Mouse (Mus musculus) left cerebral cortex, adult 9 months (tissue): ENCODE measurements around the gene Ctrc.

Source experiments
- DNase-seq, 2 experiments: peaks; one replicate each; pipeline ENCODE4 v3.0.0; 2022; ENCODE audit warnings: low spot score in 2 of 2

Ctrc gene

DNA sequence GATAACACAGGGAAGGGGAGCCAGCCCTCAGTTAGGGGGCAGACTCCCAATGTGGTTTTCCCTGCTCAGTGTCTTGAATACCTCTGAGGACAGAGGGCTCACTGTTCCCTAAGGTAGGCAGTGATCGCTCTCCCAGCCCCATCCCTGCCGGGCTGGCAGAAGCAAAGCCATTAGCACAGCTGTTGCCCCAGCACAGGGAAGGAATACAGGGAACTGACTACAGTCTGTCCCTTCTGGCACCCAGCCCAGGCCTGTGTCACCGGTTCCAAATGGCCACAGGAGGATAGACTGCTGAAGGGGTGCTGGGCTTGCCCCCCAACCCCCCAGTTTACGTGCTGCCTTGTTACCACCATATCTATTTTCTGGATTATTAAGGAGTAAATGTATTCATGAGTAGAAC, 21.3 kb upstream of the Ctrc start:
- no peak for DNase-seq

DNA sequence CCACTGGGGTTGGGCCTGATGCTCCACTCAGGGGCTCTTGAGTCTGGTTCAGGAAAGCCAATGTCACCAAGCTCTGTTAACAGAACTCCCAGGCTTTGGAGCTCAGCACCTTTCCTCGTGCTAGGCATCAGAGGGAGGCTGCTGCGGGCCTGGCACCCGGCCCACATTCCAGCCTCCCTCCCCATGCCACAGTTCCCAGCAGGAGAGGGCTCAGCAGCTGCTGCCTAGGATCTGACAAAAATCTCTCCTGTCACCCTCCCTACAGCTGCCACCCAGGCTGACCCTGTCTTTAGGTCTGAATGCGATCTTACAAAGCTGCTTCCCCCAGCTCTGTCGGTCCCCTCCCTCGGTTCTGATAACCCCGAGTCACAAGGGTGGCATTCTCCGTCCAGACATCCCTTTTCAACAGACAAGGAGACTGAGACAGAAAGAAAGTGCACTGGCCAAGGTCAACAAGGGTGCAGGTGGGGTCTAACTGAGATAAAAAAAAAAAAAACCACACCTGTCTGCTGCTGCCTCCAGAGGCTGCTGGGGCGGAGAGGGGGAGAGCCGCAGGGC, 20.9 kb upstream of the Ctrc start:
- DNase-seq, result no peak

DNA sequence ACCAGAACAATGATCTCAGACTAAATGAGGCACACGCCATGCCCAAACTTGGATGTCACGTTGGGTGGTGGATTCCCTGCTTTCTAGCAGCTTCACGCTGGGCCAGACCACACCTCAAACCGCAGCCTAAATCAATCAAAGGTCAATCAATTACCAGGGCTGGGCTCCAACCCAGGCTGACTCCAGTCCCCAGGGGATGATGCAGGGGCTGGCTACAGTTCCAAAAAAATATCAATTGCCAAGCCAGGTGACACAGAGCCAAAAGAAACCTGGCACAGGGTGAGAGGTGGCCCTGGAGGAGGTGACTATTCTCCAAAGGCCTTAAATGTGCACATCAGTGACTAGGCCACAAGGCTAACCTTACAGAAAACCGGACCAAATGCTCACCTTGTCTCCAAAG, 19.4 kb upstream of the Ctrc start:
- DNase-seq, result no peak

DNA sequence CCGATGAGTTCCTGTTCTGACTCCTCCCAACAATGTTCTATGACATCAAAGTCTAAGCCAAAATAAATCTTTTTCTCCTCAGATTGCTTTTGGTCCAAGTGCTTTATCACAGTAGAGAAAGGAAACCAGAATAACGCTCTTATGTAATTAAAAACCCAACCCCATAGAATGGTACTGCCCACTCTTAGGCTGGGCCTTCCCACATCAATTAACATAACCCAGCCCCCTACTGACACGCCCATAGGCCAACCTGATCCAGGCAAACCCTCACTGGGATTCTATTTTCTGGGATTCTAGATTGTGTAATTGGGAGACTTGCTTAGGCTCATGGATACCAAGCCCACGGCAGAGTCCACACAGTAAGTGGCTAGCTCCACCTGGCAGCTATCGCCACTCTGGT, 18.8 kb upstream of the Ctrc start:
- peak in 1 of 2 experiments; percentile 12 for DNase-seq

DNA sequence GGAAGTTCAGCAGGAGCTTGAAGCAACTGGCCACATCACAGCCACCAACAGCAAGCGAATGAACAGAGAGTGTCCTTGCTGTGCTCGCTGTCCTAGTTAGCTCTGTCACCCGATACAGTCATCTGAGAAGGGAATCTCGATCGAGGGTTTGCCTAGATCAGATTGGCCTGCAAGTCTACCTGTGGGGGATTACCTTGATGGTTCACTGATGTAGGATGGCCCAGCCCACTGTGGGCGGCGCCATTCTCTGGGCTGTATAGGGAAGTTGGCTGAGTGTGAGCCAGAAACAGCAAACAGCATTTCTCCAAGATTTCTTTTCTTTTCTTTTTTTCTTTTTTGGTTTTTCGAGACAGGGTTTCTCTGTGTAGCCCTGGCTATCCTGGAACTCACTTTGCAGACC, 18.3 kb upstream of the Ctrc start:
- no peak for DNase-seq

DNA sequence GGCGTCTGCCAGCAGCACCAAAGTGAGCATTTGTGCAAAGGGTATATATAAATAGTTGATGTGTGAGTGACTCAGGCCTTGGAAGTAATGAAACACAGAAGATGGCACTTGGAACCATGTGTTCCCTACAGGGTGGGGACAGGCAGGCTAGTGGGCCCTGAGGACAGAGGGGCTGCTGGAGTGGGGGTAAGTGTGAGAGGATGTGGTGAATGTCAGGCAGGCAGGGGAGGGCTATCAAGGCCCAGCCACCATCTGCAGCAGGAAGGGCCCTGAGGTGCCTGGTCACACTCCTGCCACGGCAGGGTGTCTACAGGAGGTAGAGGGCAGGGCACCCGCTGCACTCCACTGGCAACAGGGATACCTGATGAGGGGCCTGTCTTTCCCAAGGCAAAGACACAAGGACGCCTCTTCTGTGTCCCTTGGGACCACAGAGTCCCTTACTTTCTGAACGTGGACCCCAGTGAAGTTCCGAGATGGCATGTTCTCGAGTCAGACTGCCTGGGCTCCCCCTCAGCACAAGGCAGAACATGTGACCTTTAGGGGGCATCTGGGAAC, 17.6 kb upstream of the Ctrc start:
- no peak for DNase-seq

DNA sequence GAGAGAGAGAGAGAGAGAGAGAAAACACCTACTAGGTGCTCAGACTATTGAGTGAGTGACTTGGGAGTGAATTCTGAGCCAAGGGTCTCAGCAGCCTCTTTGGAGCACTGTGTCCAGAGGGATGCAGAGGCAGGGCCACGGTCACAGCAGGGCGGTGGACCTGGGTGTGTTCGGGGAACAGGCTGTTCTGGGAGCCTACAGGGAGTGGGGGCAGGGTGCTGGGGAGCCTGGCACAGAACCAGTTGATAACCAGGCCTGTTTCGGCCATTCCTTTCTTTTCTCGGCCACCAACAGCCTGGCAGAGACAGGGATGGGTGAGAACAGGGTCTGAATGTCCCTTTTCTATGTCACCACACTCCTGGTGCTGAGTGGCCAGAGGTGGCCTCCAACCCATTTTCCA, 16.7 kb upstream of the Ctrc start:
- no peak for DNase-seq

GRCm38 (mm10) chr4:141861591-141862295, 15.6 kb upstream of the Ctrc start:
- DNase-seq, result peak in 1 of 2 experiments; percentile 19

DNA sequence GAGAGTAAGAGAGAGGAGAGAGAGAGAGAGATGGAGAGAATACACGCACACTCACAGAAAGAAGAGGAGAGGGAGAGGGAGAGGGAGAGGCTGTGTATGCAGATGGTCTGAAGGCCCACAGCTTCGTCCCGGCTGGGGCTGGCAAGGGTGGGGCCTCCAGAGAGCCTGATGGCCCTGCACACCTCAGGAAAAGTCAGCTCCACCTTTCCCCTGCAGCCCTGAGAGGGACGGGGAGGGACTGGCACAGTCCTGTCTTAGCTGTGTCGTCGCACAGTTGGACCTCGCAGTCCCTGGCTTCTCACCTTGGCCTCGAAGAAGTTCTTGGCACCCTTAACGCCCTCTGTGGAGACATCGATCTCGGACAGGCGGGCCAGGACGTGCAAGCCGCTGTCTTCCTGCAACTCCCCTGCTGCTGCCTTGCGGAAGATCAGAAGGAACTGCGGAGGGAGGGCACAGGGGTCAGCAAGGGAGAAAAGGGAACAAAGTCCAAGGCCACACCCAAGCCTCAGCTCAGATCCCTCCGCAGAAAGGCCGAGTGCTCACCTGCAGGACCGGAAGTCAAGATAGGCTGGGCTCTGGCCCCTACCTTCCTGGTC, 14.2 kb upstream of the Ctrc start:
- peak in 1 of 2 experiments; percentile 10 for DNase-seq

GRCm38 (mm10) chr4:141859351-141859750, 13.2 kb upstream of the Ctrc start:
- no peak for DNase-seq

DNA sequence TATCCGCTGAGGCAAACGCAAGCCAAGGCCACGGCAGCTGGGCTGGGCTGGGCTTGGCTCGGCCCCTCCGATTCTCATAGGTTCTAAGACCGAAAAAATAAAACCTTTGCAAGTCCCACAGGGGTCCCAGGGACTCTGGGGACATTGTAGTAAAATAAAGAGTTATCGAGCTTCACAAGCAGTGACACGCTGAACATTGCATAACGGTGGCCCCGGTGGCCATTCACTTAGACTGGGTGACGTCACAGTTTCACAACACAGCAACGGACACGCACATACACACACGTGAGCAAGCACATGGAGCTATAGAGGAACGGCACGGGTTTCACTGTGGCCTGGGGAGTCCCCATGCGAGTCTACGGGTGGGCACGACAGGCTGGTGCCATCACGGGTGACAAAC, 12.3 kb upstream of the Ctrc start:
- DNase-seq, result no peak

DNA sequence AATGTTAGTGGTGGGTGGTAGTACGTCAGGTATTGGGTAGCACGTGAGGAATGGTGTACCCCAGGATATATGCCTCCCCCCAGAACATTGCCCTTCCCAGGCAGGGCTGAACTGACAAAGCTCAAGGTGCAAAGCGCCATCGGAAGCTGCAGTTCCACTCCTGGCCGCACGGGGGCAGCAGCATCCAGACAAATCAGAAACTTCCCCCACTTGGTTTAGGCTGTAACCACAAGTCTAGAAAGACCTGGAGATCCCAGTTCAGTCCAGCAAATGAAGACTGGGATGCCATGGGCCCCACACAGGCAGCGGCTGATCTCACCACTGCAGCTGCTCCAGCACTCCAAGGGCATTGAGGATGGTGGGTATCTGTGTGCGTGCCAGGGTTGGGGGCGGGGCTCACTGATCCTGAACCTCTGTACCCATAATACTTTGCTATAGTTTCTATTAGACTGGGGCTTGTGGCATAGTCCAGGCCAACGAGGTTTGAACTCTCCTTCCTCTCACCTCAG, 11.3 kb upstream of the Ctrc start:
- DNase-seq, result peak in 1 of 2 experiments; percentile 92

DNA sequence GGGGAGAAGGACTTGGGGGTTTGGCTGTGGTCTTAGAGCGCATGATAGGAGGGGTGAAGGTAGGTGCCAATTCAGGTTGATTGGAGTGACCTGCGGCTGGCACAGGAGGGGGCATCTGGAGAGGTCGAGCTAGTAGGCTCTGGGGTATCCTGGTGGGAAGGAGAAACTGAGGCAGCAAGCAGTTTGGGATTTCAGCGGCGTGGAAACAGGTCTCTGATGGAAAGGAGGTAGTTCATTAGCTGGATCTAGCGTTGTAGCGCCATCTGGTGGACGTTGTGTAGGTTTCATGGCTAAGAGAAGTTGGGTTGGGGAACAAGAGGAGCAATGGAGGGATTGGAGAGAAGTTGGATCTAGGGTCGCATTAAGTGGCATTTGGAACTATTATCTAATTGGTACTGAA, 7.3 kb upstream of the Ctrc start:
- DNase-seq, result no peak

DNA sequence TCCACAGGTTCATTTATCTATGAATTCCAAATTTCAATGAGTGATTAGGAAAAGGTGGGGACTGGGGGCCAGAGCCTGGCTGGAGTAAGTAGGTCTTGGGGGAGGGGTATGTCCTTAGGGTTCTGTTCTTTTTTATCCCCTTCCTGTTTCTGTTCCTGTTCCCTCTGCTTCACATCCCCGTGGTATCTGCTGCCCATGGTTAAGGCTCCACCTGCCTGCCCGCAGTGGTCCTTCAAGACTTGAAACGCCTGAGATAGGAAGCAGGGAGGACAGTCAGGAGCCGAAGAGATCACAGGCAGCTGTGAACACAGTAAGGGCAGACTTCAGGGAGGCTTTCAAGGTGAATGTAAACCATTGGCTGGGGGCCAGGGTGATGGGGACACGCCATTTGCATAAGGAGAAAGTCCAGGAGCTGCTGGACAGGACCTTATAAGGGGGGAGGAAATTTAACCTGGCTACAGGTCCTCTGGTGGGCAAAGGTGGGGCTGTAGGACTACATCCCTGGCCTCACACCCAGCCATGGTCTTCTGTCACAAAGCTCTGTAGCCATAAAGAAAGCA, 11.5 kb downstream of the Ctrc start:
- no peak for DNase-seq

DNA sequence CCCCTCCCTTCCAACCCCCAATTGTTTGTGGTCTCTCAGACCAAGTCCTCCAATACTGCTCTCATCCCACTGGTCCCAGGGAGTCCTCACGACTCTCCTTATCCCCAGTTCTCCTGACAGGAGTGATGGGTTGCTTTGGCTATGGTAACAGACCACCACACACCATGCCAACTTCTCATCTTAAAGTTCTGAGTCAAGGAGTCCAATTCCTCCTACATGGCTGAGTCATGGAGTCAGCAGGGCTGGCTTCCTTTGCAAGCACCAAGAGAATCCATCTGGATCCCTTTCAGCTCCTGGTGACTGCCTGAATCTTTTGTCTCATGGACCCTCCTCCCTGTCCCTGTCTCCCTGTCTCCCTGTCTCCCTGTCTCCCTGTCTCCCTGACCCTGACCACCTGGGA, 12.2 kb downstream of the Ctrc start:
- DNase-seq, result peak in 1 of 2 experiments; percentile 52

- no peak for DNase-seq
These were observed 14.8 kb downstream of the Ctrc start for GRCm38 (mm10) chr4:141831361-141831760.

DNA sequence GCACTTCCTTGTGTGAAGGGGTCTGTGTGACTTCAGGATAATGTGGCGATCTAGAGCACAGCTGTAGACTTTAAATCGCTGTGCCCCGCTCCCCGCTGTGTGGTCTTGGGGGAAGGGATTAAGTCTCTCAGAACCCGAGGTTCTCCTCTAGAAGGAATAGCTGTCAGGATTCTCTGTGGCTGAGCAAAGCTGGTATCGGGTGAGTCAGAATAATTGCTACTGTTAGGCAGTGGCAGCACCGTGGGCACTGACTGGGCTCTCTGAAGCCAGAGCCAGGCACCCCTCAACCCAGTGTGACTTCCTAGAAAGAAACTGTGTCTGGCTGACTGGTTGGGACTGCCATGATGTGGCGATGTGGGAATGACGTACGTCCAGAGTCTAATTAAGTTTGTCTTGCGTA, 15.8 kb downstream of the Ctrc start:
- no peak for DNase-seq

DNA sequence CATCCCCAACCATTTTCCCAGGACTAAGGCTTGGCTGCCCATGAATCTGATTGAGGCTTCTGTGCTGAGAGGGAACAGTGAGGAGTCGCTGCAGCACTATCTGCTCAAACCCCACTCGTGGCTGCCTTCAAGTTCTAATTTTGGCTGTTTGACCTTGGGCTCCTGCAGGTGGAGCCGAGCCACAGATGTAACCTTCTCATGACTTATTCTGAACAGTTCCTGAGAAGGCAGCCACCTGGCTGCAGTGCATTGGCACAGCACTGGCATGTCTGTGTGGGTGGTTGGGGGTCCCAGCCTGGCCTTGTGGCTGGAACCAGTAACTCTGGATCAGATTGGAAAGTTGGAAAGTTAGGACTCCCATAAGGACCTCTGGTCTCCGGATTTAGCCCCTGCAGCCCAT, 18.0 kb downstream of the Ctrc start:
- no peak for DNase-seq

DNA sequence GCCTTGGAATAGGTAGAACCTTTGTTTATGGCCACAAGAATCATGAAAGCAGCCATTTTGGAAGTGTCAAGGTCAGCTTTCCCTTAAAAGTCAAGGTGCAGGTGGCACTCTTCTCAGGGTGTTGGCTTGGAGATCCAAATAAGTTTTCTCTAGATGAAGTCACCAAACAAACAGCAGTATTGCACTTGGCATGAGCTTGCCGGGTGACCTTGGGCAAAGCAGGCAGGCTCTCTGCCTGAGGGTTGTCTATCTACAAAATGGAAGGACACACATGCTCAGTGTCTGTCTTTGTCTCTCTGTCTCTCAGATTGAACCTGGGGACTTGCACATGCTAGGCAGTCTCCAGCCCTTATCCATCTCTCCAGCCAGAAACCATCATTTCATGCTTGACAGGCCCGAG, 18.8 kb downstream of the Ctrc start:
- DNase-seq, result no peak

- DNase-seq, result no peak
These were observed 20.1 kb downstream of the Ctrc start, which contains the start of gene Cela2a for GRCm38 (mm10) chr4:141826060-141826459. Gene Cela2a (minus strand): TSS chr4:141826160.

DNA sequence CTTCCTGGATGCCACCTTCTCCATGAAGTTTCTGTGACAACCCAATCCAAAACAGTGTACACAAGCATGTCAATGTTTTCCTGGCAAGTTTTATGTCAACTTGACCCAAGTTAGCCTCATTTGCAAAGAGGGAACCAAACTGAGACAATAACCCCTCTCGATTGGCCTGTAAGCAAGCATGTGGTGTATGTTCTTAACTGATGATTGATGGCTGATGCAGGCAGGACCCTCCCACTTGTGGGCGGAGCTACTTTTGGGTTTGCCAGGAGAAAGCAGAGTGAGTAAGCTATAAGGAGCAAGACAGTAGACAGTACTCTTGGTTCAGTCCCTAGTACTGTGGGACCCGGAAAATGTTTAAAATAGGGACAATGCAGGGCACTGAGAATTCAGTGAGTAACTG, 23.2 kb downstream of the Ctrc start:
- no peak for DNase-seq

DNA sequence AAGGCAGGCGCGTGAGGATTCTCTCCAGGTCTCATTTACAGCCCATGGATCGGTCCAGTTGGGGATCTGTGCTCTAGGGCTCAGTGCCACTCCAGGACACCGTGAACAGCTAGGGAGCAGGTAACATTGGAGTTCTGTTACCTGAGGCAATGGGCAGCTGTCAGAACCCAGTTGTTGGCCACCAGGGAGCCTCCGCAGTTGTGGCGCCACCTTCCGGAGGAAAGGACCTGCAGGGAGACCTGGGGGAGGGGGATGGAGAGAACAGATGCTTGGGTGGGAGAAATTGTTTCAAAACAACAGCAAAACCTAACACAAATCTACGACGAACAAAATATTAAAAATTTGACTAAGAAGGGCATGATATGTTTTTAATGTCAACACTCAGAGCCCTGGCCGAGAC, 24.1 kb downstream of the Ctrc start:
- DNase-seq, result no peak

DNA sequence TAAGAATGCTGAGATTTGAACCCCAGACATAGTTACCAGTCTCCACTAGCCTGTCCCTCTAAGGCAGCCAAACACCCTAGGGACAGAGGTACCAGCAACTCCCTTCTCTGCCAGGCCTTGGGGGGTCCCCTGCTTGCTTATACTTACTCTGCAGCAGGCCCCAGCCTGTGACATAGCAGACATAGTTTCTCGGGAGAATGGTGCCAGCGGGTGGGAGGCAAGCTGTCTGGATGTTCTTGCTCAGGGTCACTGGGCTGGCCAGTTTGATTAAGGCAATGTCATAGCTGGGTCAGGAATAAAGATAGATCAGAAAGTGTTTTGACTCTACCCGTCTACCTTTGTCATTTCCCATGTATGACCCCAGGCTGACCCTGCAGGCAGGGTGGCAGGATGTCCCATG, 25.0 kb downstream of the Ctrc start:
- no peak for DNase-seq
